Mouse (Mus musculus) CH12.LX (cell line): ENCODE results near the gene Catsper2. TPM values are rescaled to one million over a fixed set of nuclear protein-coding genes. Genes with fewer than 3 reads are reported as not detected.

Source experiments
- DNase-seq: peaks from one replicate; pipeline ENCODE4 v3.0.0-alpha.2; 2013; ENCODE audit errors: extremely low read depth
- H3K27ac ChIP-seq: 2 replicates; pipeline ENCODE4 v1.5.1; 2012; ENCODE audit warnings: low read depth, mild to moderate bottlenecking, control low read depth, moderate library complexity; ENCODE audit not compliant: insufficient read depth
- H3K27me3 ChIP-seq: replicated peaks from 2 replicates; pipeline ENCODE3; 2012; ENCODE audit warnings: inconsistent platforms
- H3K36me3 ChIP-seq, 2 experiments: replicated peaks in 1 of 2; 2 replicates each; pipeline versions ENCODE3 to v1.6.1; 2012; ENCODE audit warnings: inconsistent platforms in 1 of 2, low read length in 1 of 2, mild to moderate bottlenecking in 1 of 2, mixed read lengths in 1 of 2, moderate library complexity in 1 of 2; ENCODE audit not compliant: control insufficient read depth in 1 of 2, insufficient read depth in 1 of 2
- H3K4me1 ChIP-seq, 2 experiments: 2 replicates each; pipeline ENCODE4 v1.6.1; 2012; ENCODE audit warnings: inconsistent platforms in 1 of 2, moderate library complexity in 1 of 2; ENCODE audit not compliant: insufficient read depth in 2 of 2, control insufficient read depth in 1 of 2
- H3K4me2 ChIP-seq: 2 replicates; pipeline ENCODE4 v1.6.1; 2012; ENCODE audit warnings: low read depth, mild to moderate bottlenecking, control low read depth; ENCODE audit not compliant: poor library complexity, insufficient read depth, severe bottlenecking
- H3K4me3 ChIP-seq, 3 experiments: fragments of 150-350 bp in 1 of 3; sonication (generic) in 1 of 3; replicated peaks in 1 of 3; 2 replicates each; pipeline versions ENCODE3 to v1.5.1; 2011 to 2012; ENCODE audit warnings: low read depth in 2 of 3, low read length in 2 of 3, mild to moderate bottlenecking in 2 of 3, moderate library complexity in 2 of 3, control low read depth in 1 of 3, improper control_type of control experiment in 1 of 3, inconsistent platforms in 1 of 3, mixed read lengths in 1 of 3; ENCODE audit not compliant: poor library complexity in 1 of 3
- H3K79me2 ChIP-seq: replicated peaks from 2 replicates; pipeline ENCODE4 v1.6.1; 2012; ENCODE audit warnings: mild to moderate bottlenecking, moderate library complexity; ENCODE audit not compliant: control insufficient read depth, poor library complexity, insufficient read depth, severe bottlenecking; ENCODE audit errors: extremely low read depth
- H3K9ac ChIP-seq: 2 replicates; pipeline ENCODE4 v1.6.1; 2012; ENCODE audit warnings: low read depth, mild to moderate bottlenecking, control low read depth, moderate library complexity; ENCODE audit not compliant: insufficient read depth
- H3K9me3 ChIP-seq: replicated peaks from 2 replicates; pipeline ENCODE3; 2012; ENCODE audit warnings: low read length, inconsistent platforms, mixed read lengths
- E2F4 ChIP-seq: IDR thresholded peaks from 2 replicates; pipeline ENCODE4 v1.6.1; 2011; ENCODE audit warnings: low read depth, low read length, improper control_type of control experiment; ENCODE audit not compliant: insufficient replicate concordance
- EP300 ChIP-seq: IDR thresholded peaks from 2 replicates; pipeline ENCODE4 v1.6.1; 2011; ENCODE audit warnings: low read length, improper control_type of control experiment
- GABPA ChIP-seq: IDR thresholded peaks from 2 replicates; pipeline ENCODE4 v1.6.1; 2012; ENCODE audit warnings: low read depth, low read length, improper control_type of control experiment, inconsistent platforms; ENCODE audit not compliant: insufficient replicate concordance
- HCFC1 ChIP-seq: IDR thresholded peaks from 2 replicates; pipeline ENCODE4 v1.6.1; 2012; ENCODE audit warnings: low read depth, mild to moderate bottlenecking, inconsistent platforms, low read length, improper control_type of control experiment
- IRF4 ChIP-seq: IDR thresholded peaks from 2 replicates; pipeline ENCODE4 v1.6.1; 2014; ENCODE audit warnings: low read depth, mild to moderate bottlenecking, inconsistent platforms, low read length, improper control_type of control experiment
- JUND ChIP-seq: conservative IDR thresholded peaks from 2 replicates; pipeline ENCODE4 v1.6.1; 2011; ENCODE audit warnings: low read depth, low read length, improper control_type of control experiment
- MEF2A ChIP-seq: IDR thresholded peaks from 2 replicates; pipeline ENCODE4 v1.6.1; 2014; ENCODE audit warnings: low read depth, mild to moderate bottlenecking, inconsistent platforms, low read length, improper control_type of control experiment, borderline replicate concordance
- MYC ChIP-seq: IDR thresholded peaks from 2 replicates; pipeline ENCODE4 v1.6.1; 2011; ENCODE audit warnings: low read depth, mild to moderate bottlenecking, improper control_type of control experiment, low read length
- NRF1 ChIP-seq: IDR thresholded peaks from 2 replicates; pipeline ENCODE4 v1.6.1; 2014; ENCODE audit warnings: low read depth, mild to moderate bottlenecking, inconsistent platforms, low read length, improper control_type of control experiment, moderate library complexity
- PAX5 ChIP-seq: IDR thresholded peaks from 2 replicates; pipeline ENCODE4 v1.6.1; 2012; ENCODE audit warnings: low read length, inconsistent platforms, mixed read lengths
- RAD21 ChIP-seq: IDR thresholded peaks from 2 replicates; pipeline ENCODE4 v1.6.1; 2011; ENCODE audit warnings: low read depth, mild to moderate bottlenecking, low read length, improper control_type of control experiment, moderate library complexity
- RCOR1 ChIP-seq: conservative IDR thresholded peaks from 2 replicates; pipeline ENCODE4 v1.6.1; 2012; ENCODE audit warnings: low read depth, mild to moderate bottlenecking, inconsistent platforms, low read length, improper control_type of control experiment
- SMC3 ChIP-seq: IDR thresholded peaks from 2 replicates; pipeline ENCODE4 v1.6.1; 2011; ENCODE audit warnings: low read depth, low read length, improper control_type of control experiment
- UBTF ChIP-seq: IDR thresholded peaks from 2 replicates; pipeline ENCODE4 v1.6.1; 2012; ENCODE audit warnings: low read depth, mild to moderate bottlenecking, inconsistent platforms, low read length, improper control_type of control experiment, moderate library complexity
- USF2 ChIP-seq: conservative IDR thresholded peaks from 2 replicates; pipeline ENCODE4 v1.6.1; 2011; ENCODE audit warnings: low read depth, low read length, improper control_type of control experiment
- ZNF384 ChIP-seq: IDR thresholded peaks from 2 replicates; pipeline ENCODE4 v1.6.1; 2012; ENCODE audit warnings: low read depth, low read length, improper control_type of control experiment, inconsistent platforms
- dilution Hi-C: fragments of 300-500 bp; cut with MboI; formaldehyde crosslinking; loops from 2 replicates; pipeline ENCODE4 v1.14.3; 2020; ENCODE audit warnings: low sequenced_read_pairs; ENCODE audit not compliant: extremely low pct_unique_long_range_greater_than_20kb, extremely low pct_ligation_motif_present
- in situ Hi-C: fragments of 300-500 bp; cut with MboI; formaldehyde crosslinking; loops from 3 replicates; pipeline ENCODE4 v1.14.3; 2019; ENCODE audit warnings: low sequenced_read_pairs, low pct_ligation_motif_present, low pct_unique_long_range_greater_than_20kb, mixed read lengths
- polyA plus RNA-seq: library from polyadenylated mRNA; unstranded; fragments of >175 nt; gene quantifications from 2 replicates; pipeline ENCODE4 v1.2.1, GENCODE M21; 2012; ENCODE audit warnings: low read depth; ENCODE audit not compliant: insufficient read length
- total RNA-seq, 2 experiments: library from RNA; depleted of rRNA; stranded (reverse); fragments of 300-350 nt in 1 of 2; fragments of >200 nt in 1 of 2; gene quantifications; 2 replicates each; pipeline ENCODE4 v1.2.3; 2012 to 2014

The Catsper2 gene
- total and polyA plus RNA-seq, 3 experiments = 0.89 to 2.2 (median 1.8) TPM

DNA sequence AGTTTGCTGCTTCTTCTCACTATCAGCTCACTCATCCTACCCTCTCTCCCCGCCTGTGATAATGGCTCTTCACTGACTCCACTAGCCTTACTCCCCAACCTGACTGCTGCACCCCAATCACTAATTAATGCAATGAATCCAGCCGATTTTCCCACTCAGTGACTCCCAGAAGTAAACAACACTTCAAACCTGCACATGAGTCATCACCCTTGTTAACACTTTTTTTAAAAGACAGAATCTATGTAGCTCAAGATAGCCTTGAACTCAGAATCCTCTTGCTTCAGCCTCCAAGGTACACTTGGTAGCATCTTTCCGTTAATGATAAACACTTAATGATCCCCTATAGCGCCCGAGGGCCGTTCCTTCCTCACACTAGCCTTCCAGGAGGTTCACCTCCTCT, 59.2 kb downstream of the Catsper2 start:
- H3K9me3 ChIP-seq = no peaks in the 10 kb centered on the region
- H3K9ac ChIP-seq = peak overlapping the region; percentile 74
- peak overlapping the region; percentile 79 for H3K4me2 ChIP-seq
- dilution Hi-C loops = no loop called here
- no peak overlapping the region for H3K27ac ChIP-seq
- DNase-seq = no peak
- H3K79me2 ChIP-seq = no peaks in the 10 kb centered on the region
- peaks cover 37% of the 10 kb centered on the region for H3K27me3 ChIP-seq
- peaks cover 9 to 18% of the 10 kb centered on the region in 2 experiments for H3K4me1 ChIP-seq
- in situ Hi-C loops = no loop called here
- peak overlapping the region; percentile 76 to 81 (median 80) for H3K4me3 ChIP-seq
- TF ChIP-seq JUND = no peak
- no peak for TF ChIP-seq IRF4
- TF ChIP-seq GABPA = no peak
- no peak for TF ChIP-seq E2F4
- no peak for TF ChIP-seq ZNF384
- TF ChIP-seq USF2 = no peak
- no peak for TF ChIP-seq SMC3
- no peak for TF ChIP-seq EP300
- TF ChIP-seq HCFC1 = no peak
- no peak for TF ChIP-seq RAD21
- TF ChIP-seq MYC = no peak
- TF ChIP-seq RCOR1 = no peak
- TF ChIP-seq, all 38 proteins: peak for 0
- peaks cover 8 to 15% of the 10 kb centered on the region in 2 experiments for H3K36me3 ChIP-seq

DNA sequence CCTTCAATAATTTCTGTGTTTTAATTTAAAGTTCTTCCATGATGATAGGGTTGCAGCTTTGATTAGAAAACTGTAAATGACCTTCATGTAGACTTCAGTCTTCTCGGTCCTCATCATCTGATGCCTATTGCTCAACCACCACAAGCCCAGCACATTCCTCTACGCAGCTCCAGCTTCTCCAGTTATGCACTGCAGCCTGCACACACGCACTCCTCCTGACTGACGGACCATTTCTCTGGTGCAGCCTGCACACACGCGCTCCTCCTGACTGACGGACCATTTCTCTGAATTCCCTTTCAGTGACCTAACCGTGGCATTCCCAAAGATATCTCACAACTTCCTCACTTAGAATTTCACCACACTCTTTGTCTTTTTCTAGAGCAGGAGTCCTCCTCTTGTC, 60.4 kb downstream of the Catsper2 start:
- Histone ChIP-seq H3K4me3 (no peak overlapping the region), H3K36me3 (peaks cover 17 to 27% of the 10 kb centered on the region in 2 experiments), H3K27ac (no peak overlapping the region), H3K27me3 (peaks cover 26% of the 10 kb centered on the region), H3K9ac (no peak overlapping the region), H3K9me3 (no peaks in the 10 kb centered on the region), H3K79me2 (no peaks in the 10 kb centered on the region), H3K4me2 (no peak overlapping the region), H3K4me1 (peaks cover 4 to 10% of the 10 kb centered on the region in 2 experiments)
- in situ Hi-C loops (no loop called here), dilution Hi-C loops (no loop called here)
- DNase-seq = no peak
- TF ChIP-seq PAX5 (no peak), NRF1 (no peak), UBTF (no peak), MEF2A (no peak)

Other genes with a start within 250 kb of the Catsper2 start
- gene Tubgcp4, start 243.1 kb downstream of the Catsper2 start, total RNA-seq (2012; rRNA removed) = 27.8 and 29.1 TPM in 2 replicates
- 31.0 and 35.1 TPM in 2 replicates for gene Tubgcp4, start 243.1 kb downstream of the Catsper2 start, total RNA-seq (2014; rRNA removed)
- 32.5 and 34.1 TPM in 2 replicates for gene Tubgcp4, start 243.1 kb downstream of the Catsper2 start, polyA plus RNA-seq
- 6.8 and 7.4 TPM in 2 replicates for gene Zscan29, start 242.7 kb downstream of the Catsper2 start, total RNA-seq (2012; rRNA removed)
- gene Zscan29, start 242.7 kb downstream of the Catsper2 start, total RNA-seq (2014; rRNA removed) = 4.9 and 5.4 TPM in 2 replicates
- gene Zscan29, start 242.7 kb downstream of the Catsper2 start, polyA plus RNA-seq = 7.0 and 7.3 TPM in 2 replicates
- 41.7 and 55.2 TPM in 2 replicates for gene Trp53bp1, start 142.4 kb downstream of the Catsper2 start, total RNA-seq (2012; rRNA removed)
- gene Trp53bp1, start 142.4 kb downstream of the Catsper2 start, total RNA-seq (2014; rRNA removed) = 30.1 and 38.0 TPM in 2 replicates
- gene Trp53bp1, start 142.4 kb downstream of the Catsper2 start, polyA plus RNA-seq = 68.7 and 77.6 TPM in 2 replicates
- 0.38 and 0.92 TPM in 2 replicates for gene Map1a, start 124.2 kb downstream of the Catsper2 start, total RNA-seq (2012; rRNA removed)
- gene Map1a, start 124.2 kb downstream of the Catsper2 start, total RNA-seq (2014; rRNA removed) = 0.11 and 0.16 TPM in 2 replicates
- gene Map1a, start 124.2 kb downstream of the Catsper2 start, polyA plus RNA-seq = 7.2 and 7.3 TPM in 2 replicates
- 11.0 and 11.9 TPM in 2 replicates for gene Ppip5k1, start 58.4 kb downstream of the Catsper2 start, total RNA-seq (2012; rRNA removed)
- 4.5 and 4.6 TPM in 2 replicates for gene Ppip5k1, start 58.4 kb downstream of the Catsper2 start, total RNA-seq (2014; rRNA removed)
- gene Ppip5k1, start 58.4 kb downstream of the Catsper2 start, polyA plus RNA-seq = 10.4 and 12.3 TPM in 2 replicates
- 3.8 and 3.9 TPM in 2 replicates for gene Ckmt1, start 56.1 kb downstream of the Catsper2 start, total RNA-seq (2012; rRNA removed)
- 0.43 TPM in 1 of 2 replicates, not detected in the other for gene Ckmt1, start 56.1 kb downstream of the Catsper2 start, total RNA-seq (2014; rRNA removed)
- 2.6 and 5.1 TPM in 2 replicates for gene Ckmt1, start 56.1 kb downstream of the Catsper2 start, polyA plus RNA-seq
- 4.8 and 6.3 TPM in 2 replicates for gene Strc, start 26.6 kb downstream of the Catsper2 start, total RNA-seq (2012; rRNA removed)
- gene Strc, start 26.6 kb downstream of the Catsper2 start, total RNA-seq (2014; rRNA removed) = 1.6 and 2.0 TPM in 2 replicates
- gene Strc, start 26.6 kb downstream of the Catsper2 start, polyA plus RNA-seq = 6.2 and 9.2 TPM in 2 replicates
- gene Pdia3, start within 50 bp of the Catsper2 start, total RNA-seq (2012; rRNA removed) = 54.5 and 86.7 TPM in 2 replicates
- 169 and 184 TPM in 2 replicates for gene Pdia3, start within 50 bp of the Catsper2 start, total RNA-seq (2014; rRNA removed)
- gene Pdia3, start within 50 bp of the Catsper2 start, polyA plus RNA-seq = 356 and 406 TPM in 2 replicates
- 0.38 and 1.4 TPM in 2 replicates for gene Ell3, start 30.5 kb upstream of the Catsper2 start, total RNA-seq (2012; rRNA removed)
- 2.1 and 2.3 TPM in 2 replicates for gene Ell3, start 30.5 kb upstream of the Catsper2 start, total RNA-seq (2014; rRNA removed)
- gene Ell3, start 30.5 kb upstream of the Catsper2 start, polyA plus RNA-seq = 1.0 and 1.5 TPM in 2 replicates
- 164 and 189 TPM in 2 replicates for gene Serf2, start 35.4 kb upstream of the Catsper2 start, total RNA-seq (2012; rRNA removed)
- gene Serf2, start 35.4 kb upstream of the Catsper2 start, total RNA-seq (2014; rRNA removed) = 116 TPM in 2 replicates
- gene Serf2, start 35.4 kb upstream of the Catsper2 start, polyA plus RNA-seq = 222 and 255 TPM in 2 replicates
- 15.4 and 23.2 TPM in 2 replicates for gene Hypk, start 39.5 kb upstream of the Catsper2 start, total RNA-seq (2012; rRNA removed)
- gene Hypk, start 39.5 kb upstream of the Catsper2 start, total RNA-seq (2014; rRNA removed) = 11.7 and 13.3 TPM in 2 replicates
- gene Hypk, start 39.5 kb upstream of the Catsper2 start, polyA plus RNA-seq = 119 and 174 TPM in 2 replicates
- gene Serinc4, start 43.0 kb upstream of the Catsper2 start, total RNA-seq (2012; rRNA removed) = 0.89 and 1.0 TPM in 2 replicates
- 0.17 TPM in 1 of 2 replicates, not detected in the other for gene Serinc4, start 43.0 kb upstream of the Catsper2 start, total RNA-seq (2014; rRNA removed)
- 0.29 and 1.2 TPM in 2 replicates for gene Serinc4, start 43.0 kb upstream of the Catsper2 start, polyA plus RNA-seq
- 15.6 and 17.3 TPM in 2 replicates for gene Mfap1b, start 60.3 kb upstream of the Catsper2 start, total RNA-seq (2012; rRNA removed)
- gene Mfap1b, start 60.3 kb upstream of the Catsper2 start, total RNA-seq (2014; rRNA removed) = 24.3 TPM in 2 replicates
- 29.7 and 33.2 TPM in 2 replicates for gene Mfap1b, start 60.3 kb upstream of the Catsper2 start, polyA plus RNA-seq
- gene Mfap1a, start 92.9 kb upstream of the Catsper2 start, total RNA-seq (2012; rRNA removed) = 14.0 and 16.8 TPM in 2 replicates
- 13.5 and 13.7 TPM in 2 replicates for gene Mfap1a, start 92.9 kb upstream of the Catsper2 start, total RNA-seq (2014; rRNA removed)
- 23.7 and 27.3 TPM in 2 replicates for gene Mfap1a, start 92.9 kb upstream of the Catsper2 start, polyA plus RNA-seq
- gene Wdr76, start 92.9 kb upstream of the Catsper2 start, total RNA-seq (2012; rRNA removed) = 17.4 and 20.6 TPM in 2 replicates
- 28.6 and 29.9 TPM in 2 replicates for gene Wdr76, start 92.9 kb upstream of the Catsper2 start, total RNA-seq (2014; rRNA removed)
- 22.7 and 26.9 TPM in 2 replicates for gene Wdr76, start 92.9 kb upstream of the Catsper2 start, polyA plus RNA-seq